Mouse (Mus musculus) hindbrain, embryonic 13.5 days (tissue): ENCODE results near the gene Ccdc71l. TPM values are rescaled to one million over a fixed set of nuclear protein-coding genes. Genes with fewer than 3 reads are reported as not detected.

Experiments used
- polyA plus RNA-seq: library from polyadenylated mRNA; unstranded; fragments of >200 nt; fragmentation: Nextera tagmentation; extraction: Ambion mirVana; gene quantifications from 2 replicates; pipeline ENCODE4 v1.2.1, GENCODE M21; 2015

Gene Ccdc71l
- polyA plus RNA-seq, 1 experiment from 2014 or later: 3.5 TPM

Other genes starting within 250 kb of the Ccdc71l start
- 1.2 and 1.4 TPM in 2 replicates for gene Pik3cg, start 170.0 kb upstream of the Ccdc71l start, polyA plus RNA-seq